Mouse (Mus musculus): ENCODE results near the gene Plxdc1. TPM values are rescaled to one million over a fixed set of nuclear protein-coding genes. Genes with fewer than 3 reads are reported as not detected.
A peak's percentile ranks its signal among the peaks of the same experiment; 100 is the strongest.

Plxdc1 gene
- polyA plus RNA-seq, 1 experiment = not detected

DNA sequence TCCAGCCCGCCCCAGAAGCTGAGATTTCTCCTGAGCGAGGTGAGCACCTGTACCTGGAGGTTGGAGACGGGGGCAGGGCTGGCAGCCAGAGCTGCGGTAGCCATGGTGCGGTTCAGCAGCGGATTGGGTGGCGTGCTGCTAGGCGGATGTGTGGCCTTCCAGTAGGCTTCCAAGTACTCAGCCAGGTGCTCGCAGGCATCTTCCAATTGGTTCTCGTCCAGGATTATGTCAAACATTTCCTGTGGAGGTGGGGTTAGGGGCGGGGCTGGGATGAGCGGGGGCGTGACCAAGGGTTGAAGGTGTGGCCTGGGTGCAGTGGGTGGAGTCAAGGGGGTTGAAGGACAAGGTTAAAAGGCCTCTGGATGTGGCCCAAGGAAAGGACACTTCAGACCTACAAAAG lies 18.8 kb upstream of the Plxdc1 start:
- no peak for TF ChIP-seq POLR2A (IDR thresholded peaks at IDR 0.05; ENCODE audit: insufficient read depth, low read depth, low read length)
- TF ChIP-seq CTCF (IDR thresholded peaks at IDR 0.05; ENCODE audit: insufficient read depth, low read depth, low read length) = no peak
- Histone ChIP-seq H3K27ac (ENCODE audit: insufficient read depth, low read depth, low read length) (no peak overlapping the region), H3K4me1 (ENCODE audit: control insufficient read depth, insufficient read depth, low read length) (peaks cover 49% of the 10 kb centered on the region), H3K4me3 (ENCODE audit: insufficient read depth, low read depth, low read length) (no peak overlapping the region)
- 70% methylated on average over 13 of the region's 13 CpGs for WGBS

DNA sequence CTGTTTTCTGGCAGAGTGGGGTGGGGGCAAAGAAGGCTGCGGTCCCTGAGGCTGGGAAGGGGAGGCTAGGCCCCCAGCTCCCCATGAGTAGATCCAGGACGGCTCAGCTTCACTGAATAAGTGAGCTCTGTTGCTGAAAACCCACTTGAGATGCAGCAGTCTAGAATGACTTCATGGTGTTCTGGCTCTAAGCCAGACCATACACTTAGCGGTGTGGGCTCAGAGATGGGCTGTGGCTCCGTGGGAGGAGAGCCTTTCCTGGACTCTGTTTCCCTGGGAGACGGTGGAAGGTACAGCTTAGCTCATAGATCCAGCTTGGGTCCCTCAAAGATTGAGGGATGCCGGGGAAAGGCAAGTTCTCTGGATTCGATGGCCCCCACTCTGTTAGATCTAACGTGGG lies 17.9 kb upstream of the Plxdc1 start:
- Histone ChIP-seq H3K4me3 (ENCODE audit: insufficient read depth, low read depth, low read length) (no peak overlapping the region), H3K27ac (ENCODE audit: insufficient read depth, low read depth, low read length) (peak overlapping the region; percentile 50), H3K4me1 (ENCODE audit: control insufficient read depth, insufficient read depth, low read length) (peaks cover 57% of the 10 kb centered on the region)
- no peak for TF ChIP-seq POLR2A (IDR thresholded peaks at IDR 0.05; ENCODE audit: insufficient read depth, low read depth, low read length)
- no peak for TF ChIP-seq CTCF (IDR thresholded peaks at IDR 0.05; ENCODE audit: insufficient read depth, low read depth, low read length)
- WGBS = 46% methylated on average over 8 of the region's 8 CpGs

DNA sequence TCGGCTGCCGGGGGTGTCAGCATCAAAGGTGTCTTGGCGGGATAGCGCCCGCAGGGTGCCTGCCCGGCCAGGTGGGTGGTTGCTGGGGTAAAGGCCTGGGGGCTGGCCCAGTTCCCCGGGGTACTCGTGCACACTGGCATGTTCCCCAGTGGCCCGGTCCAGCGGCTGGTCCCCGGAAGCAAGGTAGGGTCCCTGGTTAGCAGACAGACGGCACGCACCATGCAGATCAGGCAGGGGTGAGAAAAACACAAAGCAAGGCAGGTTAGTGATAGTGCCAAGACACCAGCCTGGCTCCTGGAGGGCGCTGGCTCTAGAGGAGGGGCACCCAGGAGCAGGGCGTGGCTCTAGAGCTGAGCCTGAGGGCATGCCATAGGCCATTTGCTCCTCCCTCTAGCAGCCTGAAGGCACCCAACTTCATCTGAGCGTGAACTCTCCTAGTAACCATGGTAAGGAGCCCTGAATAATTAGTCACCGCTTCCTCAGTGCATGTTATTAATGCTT lies 17.0 kb upstream of the Plxdc1 start:
- WGBS = 30% methylated on average over 17 of the region's 17 CpGs
- peak overlapping the region; percentile 67 for H3K27ac ChIP-seq (ENCODE audit: insufficient read depth, low read depth, low read length)
- peaks cover 63% of the 10 kb centered on the region for H3K4me1 ChIP-seq (ENCODE audit: control insufficient read depth, insufficient read depth, low read length)

DNA sequence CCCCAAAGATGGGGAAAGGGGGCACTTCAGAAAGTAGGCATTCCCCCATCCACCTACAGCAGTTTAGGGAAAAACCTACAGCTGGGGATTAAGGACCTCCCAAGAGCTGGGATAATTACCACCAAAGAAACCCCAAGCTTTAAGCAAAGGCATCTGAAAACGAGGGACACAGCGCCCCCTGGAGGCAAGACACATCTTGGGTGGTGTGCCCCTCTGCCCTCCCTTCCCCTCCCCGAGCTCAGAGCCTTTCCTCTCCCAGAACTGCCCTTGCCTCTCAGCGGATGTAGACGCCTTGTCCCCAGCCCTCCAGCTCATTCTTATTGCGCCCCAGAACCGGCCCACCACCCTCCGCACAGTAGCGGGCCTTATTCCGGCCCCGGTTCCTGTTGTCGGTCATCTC lies 16.4 kb upstream of the Plxdc1 start:
- WGBS = 21% methylated on average over 12 of the region's 12 CpGs
- H3K27ac ChIP-seq (ENCODE audit: insufficient read depth, low read depth, low read length) = peak overlapping the region; percentile 67; the same call in 1 of the 2 replicates
- TF ChIP-seq CTCF (IDR thresholded peaks at IDR 0.05; ENCODE audit: insufficient read depth, low read depth, low read length) (peak; percentile 88), POLR2A (IDR thresholded peaks at IDR 0.05; ENCODE audit: insufficient read depth, low read depth, low read length) (no peak)

More for the DNA sequence above, 17.0 kb upstream of the Plxdc1 start:
- H3K4me3 ChIP-seq (ENCODE audit: insufficient read depth, low read depth, low read length) = no peak overlapping the region
- no peak for TF ChIP-seq POLR2A (IDR thresholded peaks at IDR 0.05; ENCODE audit: insufficient read depth, low read depth, low read length)
- no peak for TF ChIP-seq CTCF (IDR thresholded peaks at IDR 0.05; ENCODE audit: insufficient read depth, low read depth, low read length)

DNA sequence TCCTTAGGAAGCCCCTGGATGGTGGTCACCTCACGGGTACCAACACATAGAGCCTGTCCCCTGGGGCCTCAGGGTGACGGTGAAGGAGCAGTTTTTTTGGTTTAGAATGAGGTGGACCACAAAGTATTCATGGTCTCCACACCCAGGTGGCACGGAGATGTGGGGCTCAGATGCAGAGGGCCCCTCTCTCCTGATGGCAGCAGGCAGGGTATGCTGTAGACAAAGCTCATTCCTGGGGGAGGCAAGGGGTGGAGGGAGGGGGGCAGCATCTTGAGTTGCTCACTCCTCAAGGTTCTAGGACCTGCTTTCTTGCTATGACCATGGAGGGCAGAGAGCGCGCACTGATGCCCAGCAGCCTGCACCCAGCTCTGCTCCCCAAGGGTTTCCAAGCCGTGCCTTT lies 15.7 kb upstream of the Plxdc1 start:
- Histone ChIP-seq H3K4me1 (ENCODE audit: control insufficient read depth, insufficient read depth, low read length) (peaks cover 63% of the 10 kb centered on the region), H3K4me3 (ENCODE audit: insufficient read depth, low read depth, low read length) (no peak overlapping the region), H3K27ac (ENCODE audit: insufficient read depth, low read depth, low read length) (no peak overlapping the region)
- TF ChIP-seq POLR2A (IDR thresholded peaks at IDR 0.05; ENCODE audit: insufficient read depth, low read depth, low read length) (no peak), CTCF (IDR thresholded peaks at IDR 0.05; ENCODE audit: insufficient read depth, low read depth, low read length) (no peak)
- WGBS = 70% methylated on average over 6 of the region's 6 CpGs

More for the DNA sequence above, 16.4 kb upstream of the Plxdc1 start:
- Histone ChIP-seq H3K4me3 (ENCODE audit: insufficient read depth, low read depth, low read length) (no peak overlapping the region), H3K4me1 (ENCODE audit: control insufficient read depth, insufficient read depth, low read length) (peaks cover 63% of the 10 kb centered on the region)

- WGBS = 35% methylated on average over 11 of the region's 11 CpGs
- TF ChIP-seq POLR2A (IDR thresholded peaks at IDR 0.05; ENCODE audit: insufficient read depth, low read depth, low read length) (no peak), CTCF (IDR thresholded peaks at IDR 0.05; ENCODE audit: insufficient read depth, low read depth, low read length) (no peak)
- Histone ChIP-seq H3K4me1 (ENCODE audit: control insufficient read depth, insufficient read depth, low read length) (peaks cover 63% of the 10 kb centered on the region), H3K27ac (ENCODE audit: insufficient read depth, low read depth, low read length) (no peak overlapping the region), H3K4me3 (ENCODE audit: insufficient read depth, low read depth, low read length) (no peak overlapping the region)
Observed at GRCm38 (mm10) chr11:98001351-98001824, 15.1 kb upstream of the Plxdc1 start.

- 34% methylated on average over 7 of the region's 7 CpGs for WGBS
- Histone ChIP-seq H3K4me1 (ENCODE audit: control insufficient read depth, insufficient read depth, low read length) (peaks cover 63% of the 10 kb centered on the region), H3K4me3 (ENCODE audit: insufficient read depth, low read depth, low read length) (no peak overlapping the region), H3K27ac (ENCODE audit: insufficient read depth, low read depth, low read length) (no peak overlapping the region; the same call in 1 of the 2 replicates)
- TF ChIP-seq CTCF (IDR thresholded peaks at IDR 0.05; ENCODE audit: insufficient read depth, low read depth, low read length) (no peak), POLR2A (IDR thresholded peaks at IDR 0.05; ENCODE audit: insufficient read depth, low read depth, low read length) (no peak)
Observed at GRCm38 (mm10) chr11:98000378-98001140, 14.3 kb upstream of the Plxdc1 start.

DNA sequence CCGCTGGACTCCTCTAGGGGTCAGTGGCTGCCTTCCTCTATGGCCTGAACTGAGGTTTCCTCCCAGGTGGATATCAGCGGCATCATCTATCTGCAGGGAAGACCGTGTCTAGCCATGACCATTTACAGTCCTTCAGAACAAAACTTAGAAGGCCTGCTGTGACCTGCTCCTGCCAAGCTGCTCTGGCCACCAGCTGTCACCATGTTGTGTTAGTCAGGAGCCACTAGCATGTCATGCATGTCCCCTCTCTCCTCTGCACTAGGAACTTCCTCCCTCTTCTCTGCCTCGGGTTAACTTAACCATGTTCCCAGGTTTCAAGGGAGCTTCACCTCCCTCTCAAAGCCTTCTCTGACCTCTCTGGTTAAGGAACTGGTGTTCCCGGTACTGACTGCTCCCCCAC lies 13.5 kb upstream of the Plxdc1 start:
- Histone ChIP-seq H3K4me3 (ENCODE audit: insufficient read depth, low read depth, low read length) (no peak overlapping the region), H3K27ac (ENCODE audit: insufficient read depth, low read depth, low read length) (no peak overlapping the region), H3K4me1 (ENCODE audit: control insufficient read depth, insufficient read depth, low read length) (peaks cover 61% of the 10 kb centered on the region)
- TF ChIP-seq CTCF (IDR thresholded peaks at IDR 0.05; ENCODE audit: insufficient read depth, low read depth, low read length) = no peak
- TF ChIP-seq POLR2A (IDR thresholded peaks at IDR 0.05; ENCODE audit: insufficient read depth, low read depth, low read length) = no peak
- 45% methylated on average over 5 of the region's 5 CpGs for WGBS

DNA sequence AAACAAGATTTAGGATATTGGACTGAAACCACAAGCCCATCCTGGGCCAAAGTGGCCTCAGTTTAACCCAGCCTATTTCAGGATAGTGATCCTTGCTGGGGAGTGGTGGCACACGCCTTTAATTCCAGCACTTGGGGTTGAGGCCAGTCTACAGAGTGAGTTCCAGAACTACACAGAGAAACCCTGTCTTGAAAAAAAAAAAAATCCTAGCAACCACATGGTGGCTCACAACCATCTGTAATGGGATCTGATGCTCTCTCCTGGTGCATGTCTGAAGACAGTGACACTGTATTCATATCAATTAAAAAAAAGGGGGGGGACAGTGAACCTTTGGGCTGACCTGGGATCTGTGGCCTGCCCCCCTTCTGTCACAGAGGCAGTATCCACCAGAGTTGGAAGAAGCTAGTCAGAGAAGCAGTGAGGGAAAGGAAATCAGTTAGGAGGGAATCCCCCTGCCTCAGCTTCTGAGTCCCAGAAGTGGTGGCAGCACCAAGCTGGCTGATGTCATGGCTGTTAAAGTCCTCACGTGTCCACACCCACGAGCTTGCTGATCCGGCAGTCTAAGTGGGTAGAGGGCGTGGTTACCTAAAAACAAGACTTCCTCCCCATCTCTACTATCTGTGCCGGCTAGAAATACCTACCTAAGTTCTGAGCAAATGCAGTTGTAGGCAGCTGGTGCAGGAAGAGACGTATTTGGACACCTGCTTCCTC lies 12.8 kb upstream of the Plxdc1 start:
- peaks cover 62% of the 10 kb centered on the region for H3K4me1 ChIP-seq (ENCODE audit: control insufficient read depth, insufficient read depth, low read length)
- TF ChIP-seq POLR2A (IDR thresholded peaks at IDR 0.05; ENCODE audit: insufficient read depth, low read depth, low read length) = no peak
- no peak for TF ChIP-seq CTCF (IDR thresholded peaks at IDR 0.05; ENCODE audit: insufficient read depth, low read depth, low read length)
- H3K4me3 ChIP-seq (ENCODE audit: insufficient read depth, low read depth, low read length) = no peak overlapping the region
- H3K27ac ChIP-seq (ENCODE audit: insufficient read depth, low read depth, low read length) = no peak overlapping the region
- 29% methylated on average over 7 of the region's 7 CpGs for WGBS
